Mouse (Mus musculus): ENCODE measurements at regions not wholly inside any gene's neighbourhood (a gene's known extent, or its start where the extent isn't known, plus 50 kb on each side); places are given as distances from the start of the nearest gene placed in this dataset.
A peak's percentile ranks its signal among the peaks of the same experiment; 100 is the strongest.

DNA sequence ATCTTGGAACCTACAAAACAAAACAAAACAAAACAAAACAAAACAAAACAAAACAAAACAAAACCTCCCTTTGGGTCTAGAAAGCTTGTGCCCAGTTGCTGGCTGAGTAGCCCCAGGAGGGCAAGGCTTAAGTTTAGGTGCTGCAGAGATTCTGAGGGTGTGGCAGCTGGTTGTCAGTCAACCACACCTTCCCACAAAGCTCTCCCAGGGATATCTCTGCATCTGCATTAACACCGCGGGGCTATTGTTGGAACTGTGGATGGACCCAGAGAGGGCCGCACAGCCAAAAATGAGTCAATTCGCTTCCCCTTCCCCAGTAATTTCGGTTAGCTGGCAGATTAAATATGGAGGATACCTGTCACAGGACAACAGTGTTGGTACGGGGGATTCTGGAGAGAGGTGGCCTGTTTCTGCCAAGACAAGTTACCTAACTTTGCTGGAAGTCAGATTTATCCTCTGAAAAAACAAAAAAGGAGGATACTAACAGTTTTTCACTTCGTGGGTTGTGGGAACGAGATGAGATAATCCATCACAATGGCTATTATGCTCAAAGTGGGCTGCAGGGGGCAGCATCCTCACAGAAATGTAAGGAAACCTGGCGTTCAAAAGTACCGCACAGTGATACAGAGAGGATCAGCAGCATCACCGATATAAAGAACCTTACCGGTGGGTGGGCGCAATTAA, 96.7 kb downstream of the 1500009L16Rik start:
- DNase-seq (ENCODE audit: low read depth, low spot score) = peak; percentile 75

DNA sequence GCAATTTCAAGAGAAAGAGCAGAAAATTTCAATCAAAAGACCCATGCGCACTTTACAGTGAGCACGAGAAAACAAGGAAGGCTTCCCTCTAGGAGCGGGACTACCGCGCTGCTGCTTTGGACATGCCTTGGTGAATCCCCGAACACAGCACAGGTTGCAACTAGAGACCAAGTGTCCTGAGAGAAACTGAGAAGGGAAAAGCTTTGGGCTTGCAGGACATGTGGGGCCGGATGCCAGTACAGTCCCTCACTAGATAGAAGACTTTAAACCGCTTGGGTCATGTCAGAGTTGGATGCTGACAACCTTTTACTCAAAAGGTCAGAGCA, 97.2 kb downstream of the 1500009L16Rik start:
- DNase-seq (ENCODE audit: low read depth, low spot score) = no peak

DNA sequence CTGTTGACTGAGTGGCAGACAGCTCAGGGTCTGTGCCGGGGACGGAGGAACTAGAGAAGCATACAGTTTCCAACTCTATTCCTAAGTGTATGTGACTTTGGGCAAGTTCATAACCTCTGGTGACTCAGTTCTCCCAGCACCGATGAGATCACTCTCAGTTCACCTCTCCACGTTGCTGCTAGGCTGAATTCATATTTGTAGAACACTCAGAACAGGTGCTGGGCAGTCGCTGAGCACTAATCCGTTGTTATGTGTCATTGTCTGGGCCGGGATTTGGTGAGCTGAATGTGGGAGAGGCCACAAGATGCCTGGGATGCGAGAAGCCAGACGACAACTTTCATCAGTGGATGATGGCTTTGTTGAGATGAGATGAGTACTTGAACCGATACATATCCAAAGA, 98.4 kb downstream of the 1500009L16Rik start:
- DNase-seq (ENCODE audit: low read depth, low spot score) = no peak

DNA sequence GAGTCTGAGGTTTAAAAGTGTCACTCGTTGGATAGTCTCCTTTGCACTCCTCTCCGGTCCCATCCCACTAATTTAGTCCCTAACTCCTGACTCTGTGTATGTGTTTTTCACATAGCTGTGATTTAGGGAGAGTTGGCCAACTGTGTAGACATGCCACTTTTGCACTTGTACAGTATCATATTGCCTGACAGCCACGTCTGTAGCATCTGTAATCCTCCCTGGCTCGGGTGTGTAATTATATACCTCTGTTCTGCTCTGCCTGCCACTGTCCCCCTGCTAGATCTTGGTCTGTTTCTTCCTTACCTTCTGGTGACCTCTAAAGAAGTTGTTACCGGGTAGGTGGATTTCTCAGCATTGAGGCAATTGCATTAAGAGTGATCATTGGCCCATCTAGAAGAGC, 103.4 kb downstream of the 1500009L16Rik start:
- DNase-seq (ENCODE audit: low read depth, low spot score) = no peak

DNA sequence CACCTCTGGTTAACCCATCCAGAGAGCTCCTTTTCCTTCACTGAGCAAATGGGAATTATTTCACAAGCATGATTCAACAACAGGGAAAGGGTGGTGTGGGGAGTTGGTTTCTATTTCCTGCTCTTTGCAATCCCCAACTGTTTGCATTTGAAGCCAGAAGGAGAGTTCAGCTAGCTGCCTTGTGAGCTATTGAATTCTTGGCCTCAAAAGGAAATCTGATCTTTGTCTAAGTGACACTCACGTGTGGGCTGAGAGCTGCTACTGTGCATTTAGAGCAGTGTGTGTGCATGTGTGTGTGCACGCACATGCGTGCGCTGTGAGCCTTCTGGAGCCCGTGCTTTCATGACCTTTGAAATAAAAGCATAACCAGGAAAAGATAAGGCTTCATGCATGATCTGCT, 113.7 kb downstream of the 1500009L16Rik start:
- peak; percentile 26 for DNase-seq (ENCODE audit: low read depth, low spot score)

DNA sequence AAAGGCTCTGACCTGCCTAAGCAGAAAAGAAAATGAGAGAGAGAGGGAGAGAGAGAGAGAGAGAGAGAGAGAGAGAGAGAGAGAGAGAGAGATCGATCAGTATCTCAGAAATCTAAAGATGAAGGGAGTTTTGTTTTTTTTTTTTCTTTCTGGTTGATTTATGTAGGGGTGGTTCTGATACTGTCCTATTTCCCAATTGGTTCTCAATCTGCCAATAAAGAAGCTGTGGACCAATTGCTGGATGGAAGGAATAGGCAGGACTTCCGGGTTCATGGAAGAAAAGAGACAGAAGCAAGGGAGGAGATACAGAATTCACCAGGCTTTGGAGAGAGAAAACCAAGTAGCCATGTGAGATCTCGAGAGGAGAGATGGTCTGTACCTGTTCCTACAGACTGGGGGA, 117.6 kb downstream of the 1500009L16Rik start:
- DNase-seq (ENCODE audit: low read depth, low spot score) = no peak

DNA sequence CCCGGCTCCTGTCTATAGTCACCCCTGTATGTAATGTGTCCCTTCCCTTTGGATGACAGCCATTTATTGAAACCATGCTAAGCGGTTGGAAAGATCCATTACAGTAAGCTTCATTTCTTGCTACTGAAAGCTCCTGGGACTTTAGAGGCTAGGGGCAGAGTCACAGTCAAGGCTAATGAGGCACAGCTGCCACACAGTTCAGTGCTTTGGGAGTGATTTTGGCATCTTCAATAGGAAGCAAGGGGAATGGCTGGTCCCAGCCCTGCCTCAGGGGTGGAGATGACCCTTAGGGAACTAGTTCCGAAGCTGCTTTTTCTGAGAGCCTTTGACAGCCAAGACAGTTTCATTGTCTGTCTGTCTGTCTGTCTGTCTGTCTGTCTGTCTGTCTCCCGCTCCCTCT, 128.2 kb downstream of the 1500009L16Rik start:
- DNase-seq (ENCODE audit: low read depth, low spot score) = no peak

DNA sequence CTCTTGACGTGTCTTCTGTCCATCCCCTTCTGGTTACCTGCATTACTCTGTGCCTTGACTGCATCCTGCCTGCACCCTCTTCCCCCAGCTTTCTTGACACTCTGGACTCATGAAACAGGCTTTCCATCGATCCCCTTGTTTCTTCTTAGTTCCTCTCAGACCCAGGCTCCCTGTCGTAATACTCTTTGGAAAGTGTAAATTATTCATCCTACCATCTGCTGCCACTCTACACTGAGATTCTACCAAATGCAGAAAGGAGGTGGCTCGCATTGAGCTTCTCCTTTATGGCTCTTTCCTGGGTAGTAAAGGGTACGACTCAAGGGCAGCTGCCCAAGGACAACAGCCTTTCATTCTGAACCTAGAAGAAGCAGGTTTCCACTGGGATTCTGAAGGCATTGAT, 129.5 kb downstream of the 1500009L16Rik start:
- DNase-seq (ENCODE audit: low read depth, low spot score) = no peak

DNA sequence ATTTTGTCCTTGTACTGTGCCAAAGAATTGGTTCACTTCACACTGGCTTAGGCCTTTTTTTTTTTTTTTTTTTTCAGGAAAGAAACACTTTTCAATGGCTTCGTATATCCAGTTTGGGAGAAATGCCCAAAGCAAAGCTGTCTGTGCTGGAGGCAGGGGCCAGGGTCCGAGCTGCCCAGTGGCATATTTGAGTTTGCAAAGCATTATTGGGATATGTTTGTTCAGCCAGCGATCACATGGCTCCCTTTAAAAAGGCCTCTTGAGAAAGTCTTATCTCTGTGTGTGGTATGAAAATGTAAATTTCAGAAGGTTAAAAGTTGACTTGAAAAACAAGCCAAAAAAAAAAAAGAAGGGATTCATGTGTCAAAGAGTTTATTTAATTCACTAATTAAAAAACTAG, 130.1 kb downstream of the 1500009L16Rik start:
- no peak for DNase-seq (ENCODE audit: low read depth, low spot score)

DNA sequence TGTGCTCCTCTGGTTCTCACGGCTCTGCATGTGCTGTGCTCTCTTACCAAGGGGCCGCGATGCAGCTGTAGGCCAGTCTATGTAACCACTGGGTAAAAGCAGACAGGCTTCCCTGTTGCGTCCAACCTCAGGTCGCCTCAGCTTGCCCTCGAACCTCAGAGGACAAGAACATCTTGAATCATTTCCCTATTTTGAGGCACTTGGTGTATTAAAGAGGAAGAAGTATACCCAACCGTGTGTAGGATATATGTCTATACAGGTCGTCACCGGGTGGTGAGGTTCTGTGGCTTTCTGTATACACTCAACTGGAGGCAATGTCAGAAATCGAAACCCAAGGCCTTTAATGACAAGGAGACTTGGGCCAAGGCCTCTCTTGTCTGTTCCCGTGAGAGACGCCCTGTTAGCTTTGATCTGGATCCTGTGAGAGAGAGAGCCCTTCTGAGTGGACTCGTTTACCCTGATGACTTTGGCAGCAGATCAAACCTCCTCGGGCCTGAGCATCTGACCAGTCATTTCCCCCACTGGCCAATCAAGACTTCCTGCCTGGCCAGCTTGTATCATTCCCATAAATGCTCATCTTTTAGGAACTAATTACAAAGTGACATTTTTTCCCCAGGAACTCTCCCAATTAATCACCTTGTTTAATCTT, 135.3 kb downstream of the 1500009L16Rik start:
- DNase-seq (ENCODE audit: low read depth, low spot score) = no peak

DNA sequence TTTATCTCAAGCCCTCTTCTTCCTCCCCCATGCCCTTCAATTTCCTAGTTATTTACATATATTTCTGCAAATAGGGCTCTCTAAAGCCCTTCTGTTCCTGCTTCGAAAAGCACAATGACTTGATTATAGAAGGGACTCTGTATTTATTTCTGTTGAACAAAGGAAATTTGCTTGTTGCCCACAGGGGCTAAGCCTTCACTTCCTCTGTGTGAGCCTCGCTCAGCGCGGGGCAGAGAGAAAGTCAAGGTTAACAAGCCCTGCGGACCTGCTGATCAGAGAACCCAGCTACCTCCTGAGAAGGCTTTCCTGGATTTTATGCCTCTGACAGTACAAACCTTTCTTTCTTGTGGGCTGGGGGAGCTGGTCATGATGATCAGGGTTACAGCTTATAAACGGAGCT, 136.0 kb downstream of the 1500009L16Rik start:
- no peak for DNase-seq (ENCODE audit: low read depth, low spot score)

DNA sequence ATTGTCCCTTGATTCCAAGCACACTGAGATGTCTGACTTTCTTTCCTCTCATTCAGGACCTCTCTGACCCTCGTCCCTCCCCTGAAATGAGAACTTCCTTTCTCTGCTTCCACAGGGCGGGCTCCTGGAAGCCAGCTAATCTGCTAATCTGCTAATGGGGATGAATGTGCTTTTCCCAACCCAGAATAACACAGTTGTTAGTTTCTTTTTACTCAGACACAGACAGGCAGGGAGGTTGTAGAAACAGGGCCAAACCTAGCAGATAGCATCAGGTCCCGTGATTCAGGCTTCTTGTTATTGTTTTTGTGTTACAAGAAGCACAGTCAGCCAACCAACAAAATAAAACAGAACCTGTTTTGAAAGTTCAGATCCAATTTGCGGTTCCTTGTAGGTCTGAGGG, 137.0 kb downstream of the 1500009L16Rik start:
- DNase-seq (ENCODE audit: low read depth, low spot score) = no peak

DNA sequence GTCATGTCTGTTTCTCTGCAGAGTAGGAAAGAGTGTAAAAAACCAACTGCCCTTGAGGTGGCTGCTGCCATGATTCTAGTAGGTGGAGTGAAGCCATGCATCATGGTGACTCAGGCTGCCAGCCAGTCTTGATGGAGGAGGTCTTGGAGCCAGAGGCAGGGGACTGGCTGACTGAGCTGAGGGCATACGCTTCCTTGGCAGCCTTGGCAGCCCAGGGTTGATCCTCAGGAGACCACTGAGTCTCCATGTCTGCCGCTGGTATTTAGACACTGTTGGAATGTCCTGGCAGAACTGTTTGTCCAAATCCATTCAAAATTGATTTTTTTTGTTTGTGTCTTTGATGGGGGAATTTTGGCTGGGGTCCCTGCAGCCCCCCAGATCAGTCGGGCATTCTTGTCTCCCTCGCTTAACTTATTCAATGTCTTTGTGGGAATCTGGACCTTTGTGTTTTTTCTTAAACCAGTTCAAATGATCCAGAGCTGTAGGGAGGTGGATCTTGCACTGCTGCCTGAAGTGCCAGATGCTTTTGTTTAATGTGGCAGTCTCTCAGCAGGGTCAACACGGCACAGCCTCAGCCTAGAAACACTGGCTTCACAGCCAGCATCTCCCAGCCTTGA, 139.0 kb downstream of the 1500009L16Rik start:
- no peak for DNase-seq (ENCODE audit: low read depth, low spot score)

DNA sequence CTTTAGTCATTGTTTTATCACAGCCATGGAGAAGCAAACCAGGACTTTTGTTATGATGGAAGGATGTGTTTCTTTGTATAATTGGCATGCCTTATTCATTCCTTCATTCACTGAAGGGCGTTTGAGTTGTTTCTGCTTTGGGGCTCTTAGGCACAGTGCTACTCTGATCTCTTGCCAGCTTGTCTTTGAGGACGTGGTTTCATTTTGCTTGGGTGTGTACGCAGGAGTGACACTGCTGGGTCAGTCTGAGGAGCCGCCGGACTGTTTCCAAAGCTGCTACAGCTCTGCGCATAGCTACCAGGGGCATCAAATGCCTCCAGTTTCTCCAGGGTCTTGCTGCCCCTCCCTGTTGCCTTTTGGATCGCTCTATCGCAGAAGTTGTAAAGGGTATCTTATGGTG, 141.9 kb downstream of the 1500009L16Rik start:
- DNase-seq (ENCODE audit: low read depth, low spot score) = no peak

DNA sequence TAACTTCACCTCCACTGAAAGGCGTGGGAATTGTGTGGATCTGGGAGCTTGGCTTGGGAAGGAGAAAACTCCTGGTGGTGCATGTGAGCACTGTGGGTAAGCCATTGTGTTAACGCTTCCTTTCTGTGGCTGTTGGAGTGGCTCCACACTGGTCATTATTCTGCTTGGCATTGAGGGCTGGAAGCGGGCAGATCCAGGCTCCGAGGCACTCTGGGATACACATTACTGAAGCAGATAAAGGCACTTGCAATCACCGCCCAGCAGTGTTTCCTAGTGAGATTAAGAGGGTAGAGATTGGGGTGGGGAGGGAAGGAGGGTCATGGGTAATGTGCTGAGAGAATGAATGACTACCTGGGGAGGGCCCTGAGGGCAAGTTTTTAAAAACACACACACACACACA, 143.3 kb downstream of the 1500009L16Rik start:
- no peak for DNase-seq (ENCODE audit: low read depth, low spot score)

DNA sequence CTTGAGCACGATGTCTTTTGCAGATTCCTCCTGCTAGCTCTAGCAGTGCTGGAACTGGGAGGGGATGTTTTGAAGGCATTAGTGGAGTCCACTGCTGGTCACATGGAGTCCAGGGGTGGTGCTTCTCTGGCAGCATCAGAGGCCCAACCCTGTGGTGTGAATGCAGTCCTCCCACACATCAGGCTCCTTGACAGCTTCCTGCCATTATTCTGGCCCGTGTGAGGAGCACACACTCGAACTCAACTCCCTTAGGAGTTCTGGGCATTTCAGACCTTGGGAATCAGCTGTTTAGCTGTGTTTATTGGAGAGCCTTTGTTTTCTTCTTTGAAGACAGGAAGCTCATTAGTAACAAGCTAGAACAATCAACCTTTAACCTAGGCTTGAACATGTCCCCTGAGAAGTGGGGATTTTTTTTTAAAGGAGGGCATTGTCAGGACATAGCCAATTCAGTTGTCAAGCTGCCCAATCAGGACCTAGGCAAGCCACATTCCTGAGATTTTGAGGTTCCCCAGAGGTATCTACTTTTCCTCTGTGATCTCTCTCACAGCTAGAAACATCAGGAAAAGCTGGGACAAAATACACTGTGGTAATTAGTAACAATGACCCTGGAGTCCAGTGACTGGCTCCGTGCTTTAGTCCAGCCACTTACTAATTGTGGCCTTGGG, 149.2 kb downstream of the 1500009L16Rik start:
- DNase-seq (ENCODE audit: low read depth, low spot score) = no peak

DNA sequence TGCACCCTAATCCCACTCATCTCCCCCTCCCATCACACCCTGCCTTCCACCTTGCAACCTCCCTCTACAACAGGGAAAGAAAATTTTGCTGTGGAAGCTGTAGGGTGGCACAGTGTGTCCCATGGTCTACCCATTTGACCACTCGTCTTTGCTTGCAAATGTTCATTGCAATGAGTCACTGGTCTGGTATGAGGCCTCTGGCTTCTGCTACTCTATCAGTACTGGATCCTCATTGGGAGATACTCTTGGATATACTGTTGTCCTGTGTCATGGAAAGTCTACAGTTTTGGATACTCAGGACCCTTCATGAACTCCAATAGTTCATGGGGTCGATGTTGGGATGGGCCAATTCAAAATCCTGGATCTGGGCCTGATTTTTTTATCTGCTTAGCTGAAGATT, 156.1 kb downstream of the 1500009L16Rik start:
- DNase-seq (ENCODE audit: low read depth, low spot score) = no peak

DNA sequence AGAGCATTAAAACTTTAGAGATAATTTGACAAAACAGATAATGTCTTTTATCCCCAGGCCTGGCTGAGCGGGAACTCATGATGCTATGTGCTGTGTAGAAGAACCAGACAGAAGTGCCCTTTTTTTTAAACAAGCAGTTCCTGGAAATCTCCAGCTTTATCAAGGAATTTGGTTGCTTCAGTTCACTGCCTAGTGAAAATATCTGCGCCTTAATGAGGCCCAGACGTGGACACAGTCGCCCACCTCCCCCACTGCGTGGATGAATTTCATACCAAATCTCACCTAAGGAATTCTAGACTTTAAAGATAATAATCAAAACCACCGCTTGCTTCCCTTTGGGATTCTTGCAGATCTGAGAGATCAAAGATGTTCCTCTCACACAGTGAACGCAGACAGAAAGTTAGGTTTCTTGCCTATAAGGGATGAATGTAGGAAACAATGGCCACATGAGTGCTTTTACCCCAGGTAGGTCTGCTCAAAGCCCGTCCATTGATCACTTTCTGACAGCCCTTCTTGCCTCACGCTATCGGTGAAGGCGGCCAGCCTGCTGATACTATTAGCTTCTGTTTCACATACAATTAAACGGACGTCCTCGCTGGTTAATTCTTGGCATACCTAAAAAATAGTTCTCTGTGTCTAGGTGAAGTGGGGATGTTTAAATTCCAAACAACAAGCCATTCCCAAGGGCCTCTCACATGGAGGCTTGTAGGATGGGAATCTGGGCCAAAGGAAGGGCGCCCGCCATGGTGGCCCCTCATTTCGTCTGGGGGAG, 159.6 kb downstream of the 1500009L16Rik start:
- no peak for DNase-seq (ENCODE audit: low read depth, low spot score)

DNA sequence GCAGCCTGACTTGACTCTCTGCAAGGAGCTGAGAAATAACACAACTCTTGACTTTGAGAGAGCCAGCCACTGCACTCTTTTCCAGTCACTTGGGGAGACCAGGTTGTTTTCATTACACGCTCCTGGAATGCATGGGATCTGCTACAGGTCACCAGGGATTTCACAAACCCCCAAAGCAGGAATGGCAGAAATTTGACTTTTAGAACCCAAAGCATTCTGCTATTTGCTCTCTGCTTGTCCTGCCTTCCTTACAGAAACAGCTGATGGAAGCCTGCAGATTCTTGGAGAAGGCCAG, 160.2 kb downstream of the 1500009L16Rik start:
- DNase-seq (ENCODE audit: low read depth, low spot score) = no peak

DNA sequence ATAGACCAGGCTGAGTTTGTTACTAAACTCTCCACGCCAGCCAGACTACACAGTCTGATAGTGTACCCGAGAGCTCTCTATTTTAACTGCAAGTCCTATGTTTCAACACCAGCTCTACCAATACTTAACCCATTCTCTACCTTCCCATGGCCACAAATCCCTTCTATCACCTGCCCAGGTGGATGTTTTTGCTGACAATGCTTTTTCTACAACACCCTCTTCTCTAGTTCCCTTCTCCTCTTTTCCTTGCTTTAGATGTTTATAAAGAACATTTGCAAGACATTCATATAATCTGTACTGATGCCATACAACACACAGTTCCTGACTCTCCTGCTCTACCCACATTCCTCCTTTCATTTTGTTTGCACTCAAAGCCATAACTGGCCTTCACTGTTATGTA, 161.9 kb downstream of the 1500009L16Rik start:
- no peak for DNase-seq (ENCODE audit: low read depth, low spot score)

DNA sequence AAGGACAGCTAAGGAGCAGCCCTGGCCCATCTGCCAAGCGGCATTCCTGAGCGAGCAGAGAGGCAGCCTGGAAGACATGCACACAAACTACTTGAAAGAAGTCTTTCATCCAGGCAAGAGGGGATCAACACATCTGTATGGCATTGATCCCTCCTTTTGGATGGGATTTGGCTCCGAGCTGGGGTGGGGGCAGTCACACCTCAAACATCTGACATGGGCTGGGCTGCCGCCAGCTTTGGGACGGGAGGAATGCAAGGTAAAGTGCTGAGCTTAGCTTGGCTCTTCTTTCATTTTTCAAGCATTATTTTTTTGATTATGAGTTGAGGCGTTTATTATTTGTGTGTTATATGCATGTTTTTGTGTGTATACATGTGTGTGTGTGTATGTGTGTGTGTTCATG, 165.9 kb downstream of the 1500009L16Rik start:
- no peak for DNase-seq (ENCODE audit: low read depth, low spot score)

DNA sequence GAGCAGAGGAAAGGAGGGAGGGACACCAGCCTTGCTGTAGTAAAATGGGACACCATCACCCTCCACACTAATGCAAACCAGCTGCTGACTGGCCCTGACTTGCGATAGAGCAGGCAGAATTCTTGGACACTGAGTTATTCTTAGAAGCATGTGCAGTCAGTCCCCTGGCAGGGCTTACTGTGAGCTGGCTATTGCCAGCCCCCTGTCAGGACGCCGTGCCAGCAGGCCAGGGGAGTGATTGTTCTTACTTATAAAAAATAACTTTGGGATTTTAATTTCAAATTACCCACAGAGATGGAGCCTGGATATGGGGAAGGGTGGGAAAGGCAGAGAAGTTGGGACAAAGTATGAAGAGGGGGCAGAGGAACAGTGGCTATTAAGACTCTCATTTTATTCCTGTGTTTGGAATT, 173.1 kb downstream of the 1500009L16Rik start:
- no peak for DNase-seq (ENCODE audit: low read depth, low spot score)

Data from telencephalon, adult 2 months (tissue).